Mouse (Mus musculus): Measurements from ENCODE around the gene Dnhd1. TPM values are rescaled to one million over a fixed set of nuclear protein-coding genes. Genes with fewer than 3 reads are reported as not detected.

Dnhd1 gene
- 0.87 and 1.1 TPM in 2 replicates for polyA plus RNA-seq (2014; fragmentation: Nextera tagmentation; extraction: Ambion mirVana)

DNA sequence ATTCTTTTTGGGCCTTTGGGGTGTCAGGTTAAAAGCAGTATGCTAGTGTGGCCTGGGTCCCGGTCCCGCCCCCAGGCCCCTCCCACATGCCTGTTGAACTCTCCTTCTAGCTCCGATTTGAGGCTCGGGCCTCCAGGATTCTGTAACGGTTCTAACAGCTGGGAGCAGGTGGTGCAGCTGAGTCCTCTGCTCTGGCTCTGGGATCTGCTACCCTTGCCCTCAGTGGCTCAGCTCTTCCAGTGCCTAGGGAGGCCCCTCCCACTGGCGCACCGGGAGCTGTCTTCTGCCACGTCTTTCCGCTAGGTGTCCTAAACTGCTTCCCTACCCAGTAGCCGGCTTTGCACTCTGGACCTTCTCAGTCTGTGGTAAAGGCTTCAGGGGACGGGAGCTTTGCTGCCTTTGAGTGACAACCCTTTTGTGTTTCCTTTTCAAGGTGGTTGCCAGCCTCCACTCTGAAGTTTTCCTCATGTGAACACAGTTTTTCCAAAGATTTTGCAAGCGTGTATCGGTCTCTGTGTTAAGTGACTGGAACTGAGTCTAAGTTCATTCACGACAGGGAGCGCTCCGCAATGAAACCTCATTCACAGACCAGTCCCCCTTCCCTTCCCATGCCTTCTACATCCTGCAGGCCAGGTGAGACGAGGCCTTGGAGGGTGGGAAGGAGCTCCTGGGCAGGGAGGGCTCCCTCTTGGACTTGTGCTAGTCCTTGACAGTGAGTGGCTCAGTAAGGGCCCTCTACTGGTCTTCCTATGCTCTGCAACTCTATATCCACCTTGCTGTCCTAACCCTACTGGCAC, at the start of gene Dnhd1:
TSS of gene Dnhd1 (plus strand) at position 189 of the 797 bp plus-strand sequence.
- H3K9ac ChIP-seq (ENCODE audit: low read depth, low read length), result peak within 1 kb of the TSS; percentile 47
- H3K27me3 ChIP-seq (ENCODE audit: control insufficient read depth, insufficient read depth, low read length), result no peaks in the 10 kb centered on the region
- 2% methylated on average over 17 of the region's 17 CpGs for WGBS (ENCODE audit: insufficient replicate concordance)
- no peaks in the 10 kb centered on the region; the same call in 1 of the 2 replicates for H3K4me1 ChIP-seq (ENCODE audit: control insufficient read depth, insufficient read depth, low read length)
- no peaks in the 10 kb centered on the region for H3K9me3 ChIP-seq (replicated peaks; ENCODE audit: control insufficient read depth, low read length)
- peak; percentile 88 for ATAC-seq (replicated peaks; ENCODE audit: insufficient number of reproducible peaks, low FRiP score, low TSS enrichment)
- H3K4me2 ChIP-seq, result peak within 1 kb of the TSS; percentile 82
- H3K27ac ChIP-seq (ENCODE audit: low read depth, low read length), result no peak within 1 kb of the TSS
- H3K36me3 ChIP-seq (ENCODE audit: control insufficient read depth, insufficient read depth, low read length), result no peaks in the 10 kb centered on the region
- H3K4me3 ChIP-seq (ENCODE audit: low read depth, low read length), result peak within 1 kb of the TSS; percentile 43

DNA sequence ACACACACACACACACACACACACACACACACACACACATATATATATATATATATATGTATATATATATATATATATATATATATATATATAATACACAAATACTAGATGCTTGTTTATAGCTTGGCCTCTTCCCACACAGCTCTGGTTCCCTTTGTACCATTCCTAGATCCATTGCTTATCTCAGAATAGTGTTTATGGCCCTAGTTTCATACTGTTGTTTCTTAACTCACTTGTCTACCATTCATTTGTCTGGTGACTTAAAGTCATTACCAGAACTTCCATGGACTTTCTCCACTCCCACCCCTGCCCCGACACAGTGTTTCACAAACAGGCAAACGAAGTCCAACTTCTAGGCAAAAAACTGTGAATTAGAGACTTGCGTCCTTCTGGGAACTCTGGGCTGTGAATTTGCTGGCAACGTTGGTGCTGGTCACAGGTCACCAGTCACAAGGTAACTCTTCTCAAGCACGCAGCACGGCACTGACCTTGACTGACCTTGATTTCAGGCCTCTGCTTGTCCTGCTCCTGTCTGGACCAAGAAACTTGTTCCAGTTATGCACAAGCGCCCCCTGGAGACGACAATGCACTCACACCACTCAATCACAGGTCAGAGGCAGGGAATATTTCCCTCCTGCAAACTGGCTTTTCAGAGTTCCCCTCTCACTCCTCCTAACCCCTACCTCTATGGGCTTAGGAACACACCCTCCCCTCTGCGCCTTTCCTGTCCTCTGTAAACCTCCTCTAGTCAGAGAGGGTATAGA, 47.6 kb upstream of the Dnhd1 start:
- no peaks in the 10 kb centered on the region for H3K9me3 ChIP-seq (replicated peaks; ENCODE audit: control insufficient read depth, low read length)
- no peak overlapping the region for H3K4me3 ChIP-seq (ENCODE audit: low read depth, low read length)
- H3K9ac ChIP-seq (ENCODE audit: low read depth, low read length), result no peak overlapping the region
- WGBS (ENCODE audit: insufficient replicate concordance), result 38% methylated on average over 9 of the region's 9 CpGs
- no peak overlapping the region for H3K27ac ChIP-seq (ENCODE audit: low read depth, low read length)
- no peak overlapping the region for H3K4me2 ChIP-seq
- H3K4me1 ChIP-seq (ENCODE audit: control insufficient read depth, insufficient read depth, low read length), result no peaks in the 10 kb centered on the region
- no peaks in the 10 kb centered on the region for H3K36me3 ChIP-seq (ENCODE audit: control insufficient read depth, insufficient read depth, low read length)
- no peaks in the 10 kb centered on the region for H3K27me3 ChIP-seq (ENCODE audit: control insufficient read depth, insufficient read depth, low read length)
- peak; percentile 52; the same call in 1 of the 2 replicates for ATAC-seq (replicated peaks; ENCODE audit: insufficient number of reproducible peaks, low FRiP score, low TSS enrichment)

DNA sequence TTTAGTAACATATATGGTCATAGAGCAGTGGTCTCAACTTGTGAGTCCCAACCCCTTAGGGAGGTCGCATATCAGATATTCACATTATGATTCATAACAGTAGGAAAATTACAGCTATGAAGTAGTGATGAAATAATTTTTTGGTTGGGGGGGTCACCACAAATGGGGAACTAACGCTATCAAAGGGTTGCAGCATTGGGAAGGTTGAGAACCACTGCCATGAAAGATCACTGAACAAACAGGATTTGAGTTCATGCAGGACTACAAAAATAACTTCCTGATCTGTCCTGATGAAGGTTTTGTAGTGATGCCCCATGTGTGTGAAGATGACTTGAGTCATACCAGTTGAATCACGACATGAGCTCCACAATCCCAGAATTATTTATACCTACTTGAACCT, 42.2 kb upstream of the Dnhd1 start:
- H3K27ac ChIP-seq (ENCODE audit: low read depth, low read length), result no peak overlapping the region
- no peak overlapping the region for H3K4me3 ChIP-seq (ENCODE audit: low read depth, low read length)
- peaks cover 27% of the 10 kb centered on the region for H3K36me3 ChIP-seq (ENCODE audit: control insufficient read depth, insufficient read depth, low read length)
- no peaks in the 10 kb centered on the region for H3K9me3 ChIP-seq (replicated peaks; ENCODE audit: control insufficient read depth, low read length)
- no peak overlapping the region for H3K4me2 ChIP-seq
- 77% methylated on average over 3 of the region's 3 CpGs for WGBS (ENCODE audit: insufficient replicate concordance)
- H3K27me3 ChIP-seq (ENCODE audit: control insufficient read depth, insufficient read depth, low read length), result no peaks in the 10 kb centered on the region
- H3K9ac ChIP-seq (ENCODE audit: low read depth, low read length), result no peak overlapping the region
- no peaks in the 10 kb centered on the region for H3K4me1 ChIP-seq (ENCODE audit: control insufficient read depth, insufficient read depth, low read length)
- no peak for ATAC-seq (replicated peaks; ENCODE audit: insufficient number of reproducible peaks, low FRiP score, low TSS enrichment)

DNA sequence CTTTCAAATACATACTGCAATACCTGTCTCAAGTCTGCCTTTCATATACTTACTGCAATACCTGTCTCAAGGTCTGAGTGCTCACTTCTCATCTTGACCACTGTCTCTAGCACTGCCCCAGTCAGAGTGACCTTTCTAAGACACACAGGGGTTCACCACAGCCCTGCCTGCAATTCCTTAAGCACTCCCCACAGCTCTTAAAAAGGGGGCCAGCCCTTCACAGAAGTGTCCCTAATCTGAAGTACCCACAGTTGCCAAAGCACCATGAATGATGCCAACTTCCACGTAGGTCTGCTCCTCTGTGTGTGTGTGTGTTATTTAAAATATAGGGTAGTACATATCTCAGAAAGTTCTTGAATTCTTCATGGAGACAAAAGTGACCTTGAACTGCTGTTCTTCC, 38.9 kb upstream of the Dnhd1 start:
- Histone ChIP-seq H3K27ac (ENCODE audit: low read depth, low read length) (no peak overlapping the region), H3K4me2 (no peak overlapping the region), H3K9me3 (replicated peaks; ENCODE audit: control insufficient read depth, low read length) (no peaks in the 10 kb centered on the region), H3K36me3 (ENCODE audit: control insufficient read depth, insufficient read depth, low read length) (peaks cover 35% of the 10 kb centered on the region), H3K4me1 (ENCODE audit: control insufficient read depth, insufficient read depth, low read length) (no peaks in the 10 kb centered on the region), H3K4me3 (ENCODE audit: low read depth, low read length) (no peak overlapping the region), H3K27me3 (ENCODE audit: control insufficient read depth, insufficient read depth, low read length) (no peaks in the 10 kb centered on the region), H3K9ac (ENCODE audit: low read depth, low read length) (no peak overlapping the region)
- WGBS (ENCODE audit: insufficient replicate concordance), result 85% methylated on average over 1 of the region's 1 CpGs
- no peak for ATAC-seq (replicated peaks; ENCODE audit: insufficient number of reproducible peaks, low FRiP score, low TSS enrichment)

DNA sequence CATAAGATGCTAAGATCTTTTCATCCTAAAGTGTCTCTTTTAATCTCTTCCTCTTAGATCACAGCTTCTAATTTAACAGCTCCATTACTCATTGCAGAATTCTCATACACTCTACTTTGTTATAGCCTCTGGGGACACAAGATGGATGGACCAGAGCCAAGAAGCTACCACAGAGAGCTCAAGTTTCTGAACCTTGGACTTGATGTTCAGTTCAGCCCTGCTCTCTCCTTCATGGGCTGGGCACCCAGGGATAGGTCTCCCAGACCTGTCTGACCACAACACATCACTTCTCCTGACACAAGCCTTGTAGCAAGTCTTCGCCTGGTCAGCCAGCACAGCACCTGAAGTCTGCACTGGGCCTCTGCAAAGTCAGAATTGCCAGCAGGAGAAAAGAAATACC, 36.2 kb upstream of the Dnhd1 start:
- no peak overlapping the region for H3K9ac ChIP-seq (ENCODE audit: low read depth, low read length)
- no peaks in the 10 kb centered on the region for H3K27me3 ChIP-seq (ENCODE audit: control insufficient read depth, insufficient read depth, low read length)
- no peak for ATAC-seq (replicated peaks; ENCODE audit: insufficient number of reproducible peaks, low FRiP score, low TSS enrichment)
- H3K36me3 ChIP-seq (ENCODE audit: control insufficient read depth, insufficient read depth, low read length), result peaks cover 55% of the 10 kb centered on the region
- no peak overlapping the region for H3K27ac ChIP-seq (ENCODE audit: low read depth, low read length)
- no peaks in the 10 kb centered on the region for H3K9me3 ChIP-seq (replicated peaks; ENCODE audit: control insufficient read depth, low read length)
- 0 out of 2 replicates have a peak, but pooled peaks cover 4% of the 10 kb centered on the region for H3K4me1 ChIP-seq (ENCODE audit: control insufficient read depth, insufficient read depth, low read length)
- 88% methylated on average over 1 of the region's 1 CpGs for WGBS (ENCODE audit: insufficient replicate concordance)
- no peak overlapping the region for H3K4me3 ChIP-seq (ENCODE audit: low read depth, low read length)
- H3K4me2 ChIP-seq, result no peak overlapping the region

DNA sequence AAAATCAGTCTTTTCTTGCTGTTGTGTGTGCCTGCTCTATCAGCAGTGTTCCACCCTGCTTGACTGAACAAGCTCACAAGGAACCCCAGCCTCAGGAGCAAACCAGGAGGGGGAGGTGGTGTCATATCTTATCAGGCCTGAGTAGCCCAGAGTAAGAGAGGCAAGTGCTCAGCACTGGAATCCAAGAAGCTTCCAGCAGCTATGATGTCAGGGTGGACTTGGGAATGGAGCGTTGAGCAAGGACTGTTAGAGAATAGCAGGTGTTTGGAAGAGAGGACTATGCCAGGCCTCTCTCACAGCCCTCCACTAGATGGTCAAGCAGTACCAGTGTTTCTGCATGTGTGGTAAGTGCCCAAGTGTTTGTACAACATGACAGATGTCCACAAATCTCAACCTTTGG, 34.9 kb upstream of the Dnhd1 start:
- no peaks in the 10 kb centered on the region for H3K9me3 ChIP-seq (replicated peaks; ENCODE audit: control insufficient read depth, low read length)
- H3K4me3 ChIP-seq (ENCODE audit: low read depth, low read length), result no peak overlapping the region
- no peak overlapping the region for H3K27ac ChIP-seq (ENCODE audit: low read depth, low read length)
- no peak overlapping the region for H3K4me2 ChIP-seq
- no peaks in the 10 kb centered on the region for H3K27me3 ChIP-seq (ENCODE audit: control insufficient read depth, insufficient read depth, low read length)
- H3K4me1 ChIP-seq (ENCODE audit: control insufficient read depth, insufficient read depth, low read length), result 0 out of 2 replicates have a peak, but pooled peaks cover 4% of the 10 kb centered on the region
- H3K9ac ChIP-seq (ENCODE audit: low read depth, low read length), result no peak overlapping the region
- ATAC-seq (replicated peaks; ENCODE audit: insufficient number of reproducible peaks, low FRiP score, low TSS enrichment), result no peak
- peaks cover 48% of the 10 kb centered on the region for H3K36me3 ChIP-seq (ENCODE audit: control insufficient read depth, insufficient read depth, low read length)
- 36% methylated on average over 1 of the region's 1 CpGs for WGBS (ENCODE audit: insufficient replicate concordance)

DNA sequence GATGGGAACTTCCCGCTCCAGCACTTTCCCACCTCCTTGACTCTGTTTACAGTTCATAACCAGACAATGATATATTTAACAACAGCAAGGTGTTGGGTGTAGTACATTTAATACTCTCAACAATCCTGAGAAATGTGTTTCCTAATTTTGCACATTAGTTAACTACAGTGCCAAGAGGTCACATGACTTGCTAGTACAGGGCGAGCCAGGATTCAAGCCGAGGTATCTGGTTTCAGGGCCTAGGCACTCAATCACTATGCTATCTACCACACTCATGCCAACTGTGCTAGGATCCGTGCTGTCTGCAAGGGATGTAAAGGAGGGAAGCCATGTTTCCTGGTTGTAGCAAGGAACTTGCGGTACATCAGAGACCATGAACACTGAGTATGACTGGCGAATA, 34.1 kb upstream of the Dnhd1 start:
- Histone ChIP-seq H3K9ac (ENCODE audit: low read depth, low read length) (no peak overlapping the region), H3K27me3 (ENCODE audit: control insufficient read depth, insufficient read depth, low read length) (no peaks in the 10 kb centered on the region), H3K36me3 (ENCODE audit: control insufficient read depth, insufficient read depth, low read length) (peaks cover 41% of the 10 kb centered on the region), H3K27ac (ENCODE audit: low read depth, low read length) (no peak overlapping the region), H3K4me3 (ENCODE audit: low read depth, low read length) (no peak overlapping the region), H3K4me2 (no peak overlapping the region), H3K4me1 (ENCODE audit: control insufficient read depth, insufficient read depth, low read length) (0 out of 2 replicates have a peak, but pooled peaks cover 4% of the 10 kb centered on the region), H3K9me3 (replicated peaks; ENCODE audit: control insufficient read depth, low read length) (no peaks in the 10 kb centered on the region)
- 70% methylated on average over 6 of the region's 6 CpGs for WGBS (ENCODE audit: insufficient replicate concordance)
- ATAC-seq (replicated peaks; ENCODE audit: insufficient number of reproducible peaks, low FRiP score, low TSS enrichment), result no peak

DNA sequence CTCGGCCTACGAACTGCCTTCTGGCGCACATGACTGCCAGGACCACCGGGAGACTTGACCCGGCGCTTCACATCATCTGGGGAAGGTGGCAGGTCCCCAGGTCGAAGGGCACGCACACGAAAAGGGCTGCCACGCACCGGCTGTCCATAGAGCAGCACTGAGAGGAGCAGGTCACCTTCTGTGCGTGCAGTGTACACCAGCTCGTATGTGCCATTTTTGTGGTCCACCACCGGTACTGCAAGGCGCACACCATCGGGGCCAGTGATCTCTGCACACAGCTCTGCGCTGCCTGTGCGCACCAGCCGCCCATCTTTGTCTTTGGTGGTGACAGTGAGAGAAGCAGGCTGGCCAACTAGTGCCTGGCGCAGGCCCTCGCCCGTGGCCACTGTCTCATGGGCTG, 32.8 kb upstream of the Dnhd1 start:
- WGBS (ENCODE audit: insufficient replicate concordance), result 93% methylated on average over 22 of the region's 22 CpGs
- Histone ChIP-seq H3K9ac (ENCODE audit: low read depth, low read length) (no peak overlapping the region), H3K27me3 (ENCODE audit: control insufficient read depth, insufficient read depth, low read length) (no peaks in the 10 kb centered on the region), H3K27ac (ENCODE audit: low read depth, low read length) (no peak overlapping the region), H3K4me3 (ENCODE audit: low read depth, low read length) (no peak overlapping the region), H3K36me3 (ENCODE audit: control insufficient read depth, insufficient read depth, low read length) (peaks cover 34% of the 10 kb centered on the region), H3K9me3 (replicated peaks; ENCODE audit: control insufficient read depth, low read length) (no peaks in the 10 kb centered on the region), H3K4me2 (no peak overlapping the region), H3K4me1 (ENCODE audit: control insufficient read depth, insufficient read depth, low read length) (0 out of 2 replicates have a peak, but pooled peaks cover 4% of the 10 kb centered on the region)
- no peak for ATAC-seq (replicated peaks; ENCODE audit: insufficient number of reproducible peaks, low FRiP score, low TSS enrichment)
